Mouse (Mus musculus) E14TG2a.4 (cell line): ENCODE measurements around the gene Fcor.

Experiments used
- H3K27me3 ChIP-seq: 2 replicates; pipeline ENCODE4 v1.6.1; 2014; ENCODE audit warnings: low read length, control low read depth; ENCODE audit not compliant: insufficient read depth
- H3K36me3 ChIP-seq: 2 replicates; pipeline ENCODE4 v1.6.1; 2014; ENCODE audit warnings: low read length, control low read depth; ENCODE audit not compliant: insufficient read depth
- H3K4me1 ChIP-seq: replicated peaks from 2 replicates; pipeline ENCODE4 v1.6.1; 2014; ENCODE audit warnings: low read depth, low read length, control low read depth
- H3K4me3 ChIP-seq: replicated peaks from 2 replicates; pipeline ENCODE4 v1.5.1; 2014; ENCODE audit warnings: mild to moderate bottlenecking, low read length
- H3K9me3 ChIP-seq: 2 replicates; pipeline ENCODE4 v1.6.1; 2014; ENCODE audit warnings: low read length, control low read depth
- CTCF ChIP-seq: conservative IDR thresholded peaks from 2 replicates; pipeline ENCODE4 v1.5.1; 2014; ENCODE audit warnings: low read length
- NANOG ChIP-seq: IDR thresholded peaks from 2 replicates; pipeline ENCODE4 v1.6.1; 2014; ENCODE audit warnings: borderline replicate concordance, low read length, mixed read lengths
- POU5F1 ChIP-seq: IDR thresholded peaks from 2 replicates; pipeline ENCODE4 v1.6.1; 2014; ENCODE audit warnings: low read length, borderline replicate concordance

Fcor gene

DNA sequence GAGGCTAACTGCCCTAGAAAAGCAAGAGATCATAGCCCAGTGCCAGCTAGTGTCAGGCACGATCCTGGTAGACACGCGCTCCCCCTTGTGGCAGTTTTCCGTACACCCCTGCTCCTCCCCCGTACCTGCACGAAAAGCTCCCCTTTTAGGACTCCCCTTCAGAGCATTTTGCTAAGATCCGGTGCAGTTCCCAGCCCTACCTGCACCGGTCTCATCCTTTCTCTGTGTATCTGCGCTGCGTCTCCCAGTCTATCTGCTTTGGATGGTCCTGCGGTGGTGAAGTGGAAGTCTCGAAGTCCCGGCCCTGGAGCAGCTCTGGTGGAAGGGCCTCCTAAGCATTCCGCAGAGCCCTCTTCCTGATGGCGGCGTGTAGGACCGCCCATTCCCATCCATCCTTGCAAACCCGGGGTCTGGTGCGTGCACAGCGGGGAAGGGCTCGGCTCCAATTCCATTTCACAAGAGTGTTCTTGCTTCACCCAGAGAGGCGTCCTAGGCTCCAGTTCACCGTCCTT lies at the start of gene Fcor:
Fcor (minus strand) TSS at position 383 of the 512 bp plus-strand sequence.
- Histone ChIP-seq H3K4me1 (peaks cover 42% of the 10 kb centered on the region), H3K27me3 (no peaks in the 10 kb centered on the region), H3K4me3 (peak within 1 kb of the TSS; percentile 84), H3K9me3 (no peaks in the 10 kb centered on the region), H3K36me3 (no peaks in the 10 kb centered on the region)
- TF ChIP-seq NANOG (no peak), CTCF (peak; percentile 70)

DNA sequence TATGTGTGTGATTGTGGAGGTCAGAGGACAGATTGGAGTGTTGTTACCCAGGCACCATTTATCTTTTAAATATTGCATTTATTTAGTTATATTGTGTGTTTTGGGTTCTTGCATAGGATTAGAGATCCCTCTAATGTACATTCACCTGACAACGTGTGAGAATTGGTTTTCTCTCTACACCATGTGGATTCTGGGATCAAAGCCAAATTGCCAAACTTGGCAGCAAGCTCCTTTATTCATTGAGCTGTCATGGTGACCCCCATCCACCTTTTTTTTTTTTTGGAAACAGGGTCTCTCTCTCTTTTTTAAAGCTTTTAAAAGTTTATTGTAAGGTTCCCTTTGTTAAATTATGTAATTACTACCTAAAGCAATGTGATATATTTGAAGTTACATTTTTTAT lies 48.9 kb upstream of the Fcor start:
- no peaks in the 10 kb centered on the region for H3K36me3 ChIP-seq
- no peak for TF ChIP-seq CTCF
- no peak for TF ChIP-seq POU5F1
- TF ChIP-seq NANOG = no peak
- no peaks in the 10 kb centered on the region; the same call in 1 of the 2 replicates for H3K27me3 ChIP-seq
- H3K4me3 ChIP-seq = no peak overlapping the region
- no peaks in the 10 kb centered on the region for H3K9me3 ChIP-seq
- no peaks in the 10 kb centered on the region; the same call in 1 of the 2 replicates for H3K4me1 ChIP-seq

DNA sequence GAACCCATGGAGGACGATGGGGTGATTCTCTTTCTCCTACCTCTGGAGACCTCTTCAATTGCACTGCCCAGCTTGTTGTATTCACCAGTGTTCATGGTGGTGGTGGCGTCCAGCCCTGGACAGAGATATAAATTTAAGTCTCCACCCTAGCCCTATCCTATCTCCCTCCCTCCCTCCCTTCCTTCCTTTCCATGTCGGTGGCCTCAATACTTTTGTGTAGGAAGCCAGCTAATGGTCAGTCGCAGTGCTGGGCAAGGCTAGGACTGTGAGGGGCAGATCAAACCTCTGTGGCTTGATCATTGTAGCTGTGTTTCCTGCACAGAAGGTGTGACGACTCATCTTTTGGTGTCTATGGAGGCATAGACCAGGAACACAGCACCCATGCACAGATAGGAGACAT lies 48.4 kb upstream of the Fcor start, which contains the start of gene Clec4g:
Clec4g (minus strand) TSS at position 101 of the 400 bp plus-strand sequence.
- Histone ChIP-seq H3K27me3 (no peaks in the 10 kb centered on the region; the same call in 1 of the 2 replicates), H3K9me3 (no peaks in the 10 kb centered on the region), H3K4me1 (no peaks in the 10 kb centered on the region; the same call in 1 of the 2 replicates), H3K36me3 (no peaks in the 10 kb centered on the region), H3K4me3 (no peak within 1 kb of the TSS)
- TF ChIP-seq CTCF = no peak
- TF ChIP-seq POU5F1 = no peak
- no peak for TF ChIP-seq NANOG

DNA sequence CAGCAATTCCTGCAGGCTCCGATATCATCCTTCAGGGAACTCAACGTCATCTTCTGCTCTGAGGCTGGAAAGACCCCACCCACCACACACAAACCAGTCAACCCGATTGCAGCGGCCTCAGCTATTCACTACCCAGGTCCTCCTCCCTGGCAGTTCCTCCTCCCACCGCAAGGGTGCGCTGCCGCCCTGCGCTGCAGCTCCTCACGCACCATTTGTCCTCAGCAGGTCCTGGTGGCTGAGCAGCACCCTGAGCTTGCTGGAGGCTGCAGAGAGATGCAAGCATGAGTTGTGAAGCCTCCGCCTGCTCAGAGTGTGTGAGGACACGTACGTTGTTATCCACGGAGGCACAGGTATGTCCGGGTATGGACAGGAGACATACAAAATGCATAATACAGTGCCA lies 46.4 kb upstream of the Fcor start:
- Histone ChIP-seq H3K9me3 (no peaks in the 10 kb centered on the region), H3K36me3 (no peaks in the 10 kb centered on the region), H3K4me3 (no peak overlapping the region), H3K4me1 (no peaks in the 10 kb centered on the region; the same call in 1 of the 2 replicates), H3K27me3 (no peaks in the 10 kb centered on the region; the same call in 1 of the 2 replicates)
- peak; percentile 99 for TF ChIP-seq CTCF
- TF ChIP-seq POU5F1 = no peak

DNA sequence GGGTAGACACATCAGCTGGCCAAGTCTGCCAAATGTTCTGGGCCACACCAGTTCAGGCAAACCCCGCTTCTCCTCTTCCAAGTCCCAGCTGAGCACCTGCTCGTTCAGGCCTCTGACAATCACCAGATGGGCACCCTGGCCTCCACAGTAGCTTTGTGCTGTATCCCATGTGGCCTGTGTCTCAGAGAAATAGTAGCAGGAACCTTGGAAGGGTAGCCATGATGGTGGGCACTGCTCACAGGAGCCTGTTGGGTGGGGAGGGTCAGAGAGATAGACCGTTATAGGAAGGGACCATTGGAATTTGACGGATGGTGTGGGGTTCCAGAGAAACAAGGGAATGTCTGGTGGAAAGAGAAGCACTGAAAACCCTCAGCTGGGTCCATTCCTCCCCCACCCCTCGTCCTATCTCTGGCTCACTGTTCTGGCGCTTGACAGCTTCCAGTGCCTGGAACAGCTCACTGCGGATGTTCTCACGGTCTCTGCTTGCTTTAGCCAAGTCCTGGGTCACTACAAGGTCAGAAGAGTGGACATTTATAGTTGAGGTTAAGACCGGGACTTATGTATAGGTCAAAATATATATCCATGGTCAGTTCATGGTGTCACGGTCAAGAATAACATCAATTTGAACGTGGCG lies 45.3 kb upstream of the Fcor start:
- H3K9me3 ChIP-seq = no peaks in the 10 kb centered on the region
- H3K36me3 ChIP-seq = no peaks in the 10 kb centered on the region
- no peak for TF ChIP-seq NANOG
- TF ChIP-seq CTCF = no peak
- TF ChIP-seq POU5F1 = no peak
- no peaks in the 10 kb centered on the region; the same call in 1 of the 2 replicates for H3K4me1 ChIP-seq
- no peak overlapping the region for H3K4me3 ChIP-seq
- H3K27me3 ChIP-seq = no peaks in the 10 kb centered on the region; the same call in 1 of the 2 replicates

DNA sequence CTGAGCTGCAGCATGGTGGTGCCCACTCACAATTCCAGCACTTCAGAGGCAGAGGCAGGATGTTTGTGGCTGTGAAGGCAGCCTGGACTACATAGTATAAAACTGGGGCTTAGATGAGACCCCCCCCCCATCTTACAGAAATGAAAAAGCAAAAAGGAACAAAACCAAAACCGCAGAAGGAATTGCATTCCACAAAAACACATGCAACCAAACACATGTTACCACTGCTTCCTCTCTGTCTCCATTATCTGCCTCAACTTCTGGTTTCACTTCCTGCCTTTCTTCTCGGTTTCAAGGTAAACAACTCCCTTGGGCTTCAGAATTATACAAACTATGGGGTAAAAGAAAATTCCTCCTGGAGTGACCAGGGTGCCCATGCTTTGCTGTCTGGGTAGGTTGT lies 39.5 kb upstream of the Fcor start:
- Histone ChIP-seq H3K9me3 (no peaks in the 10 kb centered on the region; the same call in 1 of the 2 replicates), H3K4me3 (no peak overlapping the region), H3K27me3 (no peaks in the 10 kb centered on the region), H3K4me1 (no peaks in the 10 kb centered on the region), H3K36me3 (no peaks in the 10 kb centered on the region)
- TF ChIP-seq NANOG (no peak), CTCF (no peak), POU5F1 (no peak)

DNA sequence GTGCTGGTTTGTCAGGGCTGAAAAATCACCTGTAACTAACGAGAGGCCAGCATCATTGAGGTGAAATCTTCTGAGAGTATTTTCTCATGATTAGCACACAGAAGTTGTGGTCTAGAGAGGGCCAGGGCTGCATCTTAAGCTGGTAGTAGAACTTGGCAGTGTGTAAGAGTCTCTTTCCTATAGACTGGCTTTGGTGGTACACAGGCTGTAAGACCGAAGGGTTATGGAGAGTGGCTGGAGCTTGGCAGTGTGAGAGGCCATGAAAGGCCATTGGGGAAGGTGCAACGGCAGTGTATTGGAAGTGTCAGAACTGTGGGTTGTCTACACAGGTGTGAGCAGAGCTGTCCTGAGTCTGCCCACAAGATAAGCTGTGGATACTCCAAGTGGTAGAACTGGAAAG lies 38.1 kb upstream of the Fcor start:
- no peaks in the 10 kb centered on the region for H3K27me3 ChIP-seq
- H3K4me3 ChIP-seq = no peak overlapping the region
- no peaks in the 10 kb centered on the region for H3K4me1 ChIP-seq
- H3K9me3 ChIP-seq = no peaks in the 10 kb centered on the region; the same call in 1 of the 2 replicates
- TF ChIP-seq CTCF (no peak), POU5F1 (no peak), NANOG (no peak)
- H3K36me3 ChIP-seq = no peaks in the 10 kb centered on the region

DNA sequence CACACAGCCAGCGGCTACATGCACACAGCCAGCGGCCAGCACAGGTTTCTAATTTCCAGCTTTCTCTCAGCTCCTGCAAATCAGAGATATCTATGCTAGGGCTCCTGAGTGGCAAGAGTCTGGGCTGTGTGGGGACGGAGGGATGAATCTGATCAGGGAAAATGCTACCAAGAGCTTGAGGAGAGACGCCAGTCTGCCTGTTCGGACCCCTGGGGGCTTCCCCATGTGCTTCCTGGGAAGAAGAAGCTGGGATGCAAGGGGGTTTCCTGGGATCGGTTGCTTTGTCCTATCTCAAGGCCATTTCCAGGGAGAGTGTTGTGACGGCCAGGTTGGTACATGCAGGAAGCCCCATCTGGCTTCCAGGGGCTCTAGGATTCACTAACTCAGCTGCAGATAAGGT lies 35.4 kb upstream of the Fcor start:
- H3K36me3 ChIP-seq = no peaks in the 10 kb centered on the region
- H3K4me3 ChIP-seq = no peak overlapping the region
- TF ChIP-seq POU5F1 (no peak), CTCF (no peak), NANOG (no peak)
- H3K9me3 ChIP-seq = peaks cover 12% of the 10 kb centered on the region
- no peaks in the 10 kb centered on the region for H3K4me1 ChIP-seq
- H3K27me3 ChIP-seq = no peaks in the 10 kb centered on the region
